Mouse (Mus musculus): ENCODE data around the gene Alpl. TPM values are rescaled to one million over a fixed set of nuclear protein-coding genes. Genes with fewer than 3 reads are reported as not detected.

The Alpl gene
- polyA plus RNA-seq, 1 experiment from 2014 or later, result 2.9 TPM

DNA sequence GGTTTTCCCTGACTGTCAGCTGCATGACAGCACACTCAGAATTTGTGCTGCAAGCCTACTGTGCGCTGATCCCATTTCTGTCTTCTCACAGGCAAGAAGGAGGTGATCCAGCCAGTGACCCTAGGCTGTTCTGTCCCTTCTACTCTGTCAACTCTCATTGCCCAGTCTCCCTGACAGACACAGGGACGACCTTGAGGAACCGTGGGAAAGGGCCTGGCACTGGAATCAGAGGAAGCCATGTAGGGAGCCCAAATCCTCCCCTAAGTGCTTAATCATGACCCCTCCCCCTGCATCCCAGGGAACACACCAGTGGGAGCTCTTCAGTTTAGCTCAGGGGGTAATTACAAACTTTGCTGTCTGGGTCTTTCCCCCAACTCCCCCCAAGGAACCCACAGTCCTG, 58.4 kb downstream of the Alpl start:
- WGBS, result 63% methylated on average over 3 of the region's 3 CpGs
- DNase-seq (ENCODE audit: low spot score) (no peak), ATAC-seq (ENCODE audit: insufficient number of reproducible peaks, low FRiP score, low TSS enrichment, low read depth) (no peak)
- no peaks in the 10 kb centered on the region for H3K27me3 ChIP-seq (ENCODE audit: control insufficient read depth, insufficient read depth, low read length)
- H3K9ac ChIP-seq (ENCODE audit: low read length), result no peak overlapping the region
- no peaks in the 10 kb centered on the region for H3K9me3 ChIP-seq (ENCODE audit: control insufficient read depth, low read length)
- H3K36me3 ChIP-seq (ENCODE audit: control insufficient read depth, insufficient read depth, low read length), result no peaks in the 10 kb centered on the region
- H3K27ac ChIP-seq (replicated peaks; ENCODE audit: low read depth, low read length), result no peak overlapping the region
- H3K4me3 ChIP-seq (ENCODE audit: low read depth, low read length), result no peak overlapping the region
- no peak overlapping the region for H3K4me2 ChIP-seq (ENCODE audit: low read depth, severe bottlenecking)
- peaks cover 6% of the 10 kb centered on the region; the same call in 1 of the 2 replicates for H3K4me1 ChIP-seq (ENCODE audit: control insufficient read depth, insufficient read depth, low read length)

DNA sequence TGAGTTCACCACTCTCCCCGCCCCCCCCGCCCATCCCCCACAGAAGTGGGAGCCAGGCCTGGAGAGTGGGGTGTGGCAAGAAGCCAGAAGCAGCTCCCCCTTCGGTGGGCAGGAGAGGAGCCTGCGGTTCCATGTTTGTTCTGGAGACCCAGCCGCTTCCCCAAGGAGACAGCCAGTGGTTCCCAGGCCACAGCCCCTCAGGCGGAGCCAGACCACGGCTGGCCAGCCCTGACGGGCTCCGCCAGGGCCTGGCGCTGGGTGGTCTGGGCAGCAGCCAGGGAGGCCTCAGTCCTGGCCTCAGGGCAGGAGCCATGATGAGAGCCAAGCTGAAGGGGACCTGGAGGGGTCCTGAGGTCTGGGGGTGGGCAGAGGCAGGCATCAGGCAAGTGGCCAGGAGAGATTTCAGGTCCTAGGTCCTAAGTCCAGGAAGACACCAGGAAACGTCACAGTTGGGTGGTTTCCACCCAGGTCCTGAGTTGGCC, 59.9 kb downstream of the Alpl start:
- peaks cover 6% of the 10 kb centered on the region; the same call in 1 of the 2 replicates for H3K4me1 ChIP-seq (ENCODE audit: control insufficient read depth, insufficient read depth, low read length)
- DNase-seq (ENCODE audit: low spot score), result no peak
- H3K36me3 ChIP-seq (ENCODE audit: control insufficient read depth, insufficient read depth, low read length), result no peaks in the 10 kb centered on the region
- 52% methylated on average over 11 of the region's 11 CpGs for WGBS
- no peak overlapping the region for H3K4me3 ChIP-seq (ENCODE audit: low read depth, low read length)
- H3K27ac ChIP-seq (replicated peaks; ENCODE audit: low read depth, low read length), result no peak overlapping the region
- H3K27me3 ChIP-seq (ENCODE audit: control insufficient read depth, insufficient read depth, low read length), result no peaks in the 10 kb centered on the region
- no peak for ATAC-seq (ENCODE audit: insufficient number of reproducible peaks, low FRiP score, low TSS enrichment, low read depth)
- H3K9me3 ChIP-seq (ENCODE audit: control insufficient read depth, low read length), result no peaks in the 10 kb centered on the region
- H3K4me2 ChIP-seq (ENCODE audit: low read depth, severe bottlenecking), result no peak overlapping the region
- H3K9ac ChIP-seq (ENCODE audit: low read length), result no peak overlapping the region

DNA sequence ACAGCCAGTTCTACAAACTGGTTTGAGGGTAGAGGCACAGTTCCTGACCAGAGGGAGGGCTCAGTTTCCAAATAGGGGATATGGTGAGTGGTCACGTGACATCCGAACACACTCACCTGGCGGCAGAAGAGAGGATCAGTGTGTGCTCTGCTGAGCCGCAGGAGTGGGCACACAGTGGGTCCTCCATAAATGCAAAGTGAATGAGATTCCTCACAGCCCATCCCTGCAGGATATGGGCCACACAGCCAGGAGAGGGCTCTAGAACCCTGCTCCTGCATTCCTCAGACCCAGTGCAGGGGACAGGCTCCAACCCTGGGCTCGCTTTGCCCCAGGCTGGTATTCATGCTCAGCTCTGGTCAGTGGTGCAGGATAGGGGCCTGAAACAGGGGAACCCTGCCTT, 62.7 kb downstream of the Alpl start:
- DNase-seq (ENCODE audit: low spot score) (no peak), ATAC-seq (ENCODE audit: insufficient number of reproducible peaks, low FRiP score, low TSS enrichment, low read depth) (no peak)
- H3K36me3 ChIP-seq (ENCODE audit: control insufficient read depth, insufficient read depth, low read length), result no peaks in the 10 kb centered on the region
- no peak overlapping the region for H3K4me2 ChIP-seq (ENCODE audit: low read depth, severe bottlenecking)
- no peak overlapping the region for H3K27ac ChIP-seq (replicated peaks; ENCODE audit: low read depth, low read length)
- H3K9ac ChIP-seq (ENCODE audit: low read length), result no peak overlapping the region
- 64% methylated on average over 5 of the region's 5 CpGs for WGBS
- H3K27me3 ChIP-seq (ENCODE audit: control insufficient read depth, insufficient read depth, low read length), result peaks cover 18% of the 10 kb centered on the region
- no peak overlapping the region for H3K4me3 ChIP-seq (ENCODE audit: low read depth, low read length)
- H3K4me1 ChIP-seq (ENCODE audit: control insufficient read depth, insufficient read depth, low read length), result peaks cover 10% of the 10 kb centered on the region
- no peaks in the 10 kb centered on the region for H3K9me3 ChIP-seq (ENCODE audit: control insufficient read depth, low read length)

DNA sequence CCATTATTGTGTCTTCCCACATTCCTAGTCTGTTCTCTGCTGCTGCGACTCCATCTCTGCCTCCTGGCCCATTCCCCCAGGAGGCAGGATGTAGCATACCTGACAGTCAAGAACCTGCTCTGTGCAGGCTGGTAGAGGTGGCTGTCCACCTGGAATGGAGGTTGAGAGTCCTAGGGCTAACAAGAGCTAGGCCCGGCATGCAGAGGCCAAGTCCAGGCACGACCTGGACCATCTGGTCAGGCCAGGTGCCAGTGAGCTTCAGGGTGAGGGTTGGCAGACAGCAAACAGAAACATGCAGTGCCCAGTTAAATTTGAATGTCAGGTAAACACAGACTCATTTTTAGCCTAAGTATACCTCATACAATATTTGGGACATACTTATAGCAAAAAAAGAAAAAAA, 63.2 kb downstream of the Alpl start:
- Histone ChIP-seq H3K4me3 (ENCODE audit: low read depth, low read length) (no peak overlapping the region), H3K9me3 (ENCODE audit: control insufficient read depth, low read length) (no peaks in the 10 kb centered on the region), H3K27me3 (ENCODE audit: control insufficient read depth, insufficient read depth, low read length) (peaks cover 23% of the 10 kb centered on the region), H3K4me1 (ENCODE audit: control insufficient read depth, insufficient read depth, low read length) (peaks cover 11% of the 10 kb centered on the region), H3K9ac (ENCODE audit: low read length) (no peak overlapping the region), H3K36me3 (ENCODE audit: control insufficient read depth, insufficient read depth, low read length) (no peaks in the 10 kb centered on the region), H3K27ac (replicated peaks; ENCODE audit: low read depth, low read length) (no peak overlapping the region), H3K4me2 (ENCODE audit: low read depth, severe bottlenecking) (no peak overlapping the region)
- ATAC-seq (ENCODE audit: insufficient number of reproducible peaks, low FRiP score, low TSS enrichment, low read depth) (no peak), DNase-seq (ENCODE audit: low spot score) (no peak)
- WGBS, result 85% methylated on average over 3 of the region's 3 CpGs

DNA sequence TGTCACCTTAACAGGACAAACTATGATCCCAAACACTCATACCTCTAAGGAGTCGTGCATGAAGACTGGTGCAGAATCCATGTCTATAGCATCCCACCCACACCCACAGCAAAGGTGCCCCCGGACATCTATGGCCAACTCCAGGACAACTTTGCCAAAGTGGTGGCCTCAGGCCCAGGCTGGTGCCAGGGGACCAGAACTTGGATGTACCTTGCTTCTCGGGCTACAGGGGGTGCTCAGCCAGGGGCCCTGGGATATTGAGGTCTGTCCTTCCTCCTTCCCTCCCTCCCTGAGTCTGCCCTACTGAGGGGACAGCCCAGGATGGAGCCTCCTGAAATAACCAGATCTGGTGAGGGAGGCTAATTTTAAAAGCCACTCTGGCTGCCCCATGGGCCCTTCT, 63.8 kb downstream of the Alpl start:
- H3K27me3 ChIP-seq (ENCODE audit: control insufficient read depth, insufficient read depth, low read length), result peaks cover 23% of the 10 kb centered on the region
- WGBS, result 68% methylated on average over 3 of the region's 3 CpGs
- H3K4me1 ChIP-seq (ENCODE audit: control insufficient read depth, insufficient read depth, low read length), result peaks cover 15% of the 10 kb centered on the region

DNA sequence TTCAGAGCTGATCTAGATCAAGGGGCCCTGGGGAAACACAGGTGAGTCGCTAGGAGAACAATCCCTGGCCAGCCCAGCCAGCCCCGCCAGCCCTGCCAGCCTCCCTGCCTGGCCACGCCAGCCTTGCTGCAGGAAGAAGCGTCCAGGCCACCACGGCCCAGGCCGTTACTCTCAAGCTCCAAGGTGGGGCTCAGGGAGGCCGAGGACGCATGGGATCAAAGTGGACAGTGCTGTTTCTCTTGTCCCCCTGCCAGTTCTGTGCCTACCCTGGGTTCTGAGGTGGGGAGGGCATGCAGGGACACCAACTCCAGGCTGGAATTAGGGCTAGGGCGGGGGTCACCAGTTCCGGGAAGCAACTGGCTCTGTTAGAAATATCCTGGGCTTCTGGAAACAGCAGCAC, 64.3 kb downstream of the Alpl start:
- H3K9ac ChIP-seq (ENCODE audit: low read length), result no peak overlapping the region
- peaks cover 18% of the 10 kb centered on the region for H3K4me1 ChIP-seq (ENCODE audit: control insufficient read depth, insufficient read depth, low read length)
- H3K9me3 ChIP-seq (ENCODE audit: control insufficient read depth, low read length), result no peaks in the 10 kb centered on the region
- H3K27me3 ChIP-seq (ENCODE audit: control insufficient read depth, insufficient read depth, low read length), result peaks cover 23% of the 10 kb centered on the region
- H3K4me3 ChIP-seq (ENCODE audit: low read depth, low read length), result no peak overlapping the region
- DNase-seq (ENCODE audit: low spot score) (no peak), ATAC-seq (ENCODE audit: insufficient number of reproducible peaks, low FRiP score, low TSS enrichment, low read depth) (no peak)
- 68% methylated on average over 10 of the region's 10 CpGs for WGBS
- H3K27ac ChIP-seq (replicated peaks; ENCODE audit: low read depth, low read length), result no peak overlapping the region
- no peak overlapping the region for H3K4me2 ChIP-seq (ENCODE audit: low read depth, severe bottlenecking)
- no peaks in the 10 kb centered on the region for H3K36me3 ChIP-seq (ENCODE audit: control insufficient read depth, insufficient read depth, low read length)

More for the DNA sequence above, 63.8 kb downstream of the Alpl start:
- Histone ChIP-seq H3K27ac (replicated peaks; ENCODE audit: low read depth, low read length) (no peak overlapping the region), H3K4me3 (ENCODE audit: low read depth, low read length) (no peak overlapping the region), H3K9ac (ENCODE audit: low read length) (no peak overlapping the region), H3K4me2 (ENCODE audit: low read depth, severe bottlenecking) (no peak overlapping the region), H3K9me3 (ENCODE audit: control insufficient read depth, low read length) (no peaks in the 10 kb centered on the region), H3K36me3 (ENCODE audit: control insufficient read depth, insufficient read depth, low read length) (no peaks in the 10 kb centered on the region)
- ATAC-seq (ENCODE audit: insufficient number of reproducible peaks, low FRiP score, low TSS enrichment, low read depth) (no peak), DNase-seq (ENCODE audit: low spot score) (no peak)

DNA sequence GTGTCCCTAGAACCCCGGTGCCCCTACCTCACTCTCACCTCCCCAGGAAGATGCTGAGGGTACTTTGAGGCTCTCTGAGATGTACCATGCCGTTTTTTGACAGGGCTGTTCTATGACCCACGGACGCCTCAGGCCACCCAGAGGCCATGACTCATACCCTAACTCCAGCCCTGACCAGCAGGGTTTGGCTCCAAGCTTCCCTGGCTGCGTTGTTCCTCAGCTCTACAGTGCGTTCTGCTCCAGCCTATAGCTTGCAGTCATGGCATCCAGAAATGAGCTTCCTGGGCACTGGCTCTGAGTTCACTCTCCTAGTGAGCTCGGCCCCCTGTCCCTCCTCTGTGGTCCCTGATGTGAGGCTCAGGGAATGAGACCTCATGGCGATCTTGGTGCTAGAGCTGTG, 65.4 kb downstream of the Alpl start:
- Histone ChIP-seq H3K4me3 (ENCODE audit: low read depth, low read length) (no peak overlapping the region), H3K4me1 (ENCODE audit: control insufficient read depth, insufficient read depth, low read length) (peaks cover 16% of the 10 kb centered on the region), H3K9ac (ENCODE audit: low read length) (no peak overlapping the region), H3K27me3 (ENCODE audit: control insufficient read depth, insufficient read depth, low read length) (peaks cover 23% of the 10 kb centered on the region), H3K4me2 (ENCODE audit: low read depth, severe bottlenecking) (no peak overlapping the region), H3K36me3 (ENCODE audit: control insufficient read depth, insufficient read depth, low read length) (no peaks in the 10 kb centered on the region), H3K27ac (replicated peaks; ENCODE audit: low read depth, low read length) (no peak overlapping the region), H3K9me3 (ENCODE audit: control insufficient read depth, low read length) (no peaks in the 10 kb centered on the region)
- 77% methylated on average over 8 of the region's 8 CpGs for WGBS
- ATAC-seq (ENCODE audit: insufficient number of reproducible peaks, low FRiP score, low TSS enrichment, low read depth) (no peak), DNase-seq (ENCODE audit: low spot score) (no peak)

DNA sequence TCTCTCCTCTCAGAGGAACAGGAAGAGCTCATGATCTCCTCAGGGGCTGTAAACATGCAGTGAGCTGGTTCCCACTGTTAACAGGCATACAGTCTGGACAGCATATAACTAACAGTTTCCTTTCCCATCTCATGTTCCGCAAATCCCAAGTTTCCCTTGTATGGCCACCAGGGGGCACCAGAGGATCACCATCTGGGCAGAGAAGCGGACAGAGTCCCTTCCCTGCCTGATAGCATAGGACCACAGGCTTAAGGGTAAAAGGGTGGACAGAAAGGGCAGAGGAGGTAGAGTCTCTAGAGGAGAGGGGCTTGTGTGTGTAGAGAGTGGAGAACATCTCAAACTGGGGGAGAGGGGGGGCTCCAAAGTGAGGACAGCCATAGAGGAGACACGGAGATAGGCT, 66.0 kb downstream of the Alpl start:
- no peak overlapping the region for H3K4me2 ChIP-seq (ENCODE audit: low read depth, severe bottlenecking)
- peaks cover 16% of the 10 kb centered on the region for H3K4me1 ChIP-seq (ENCODE audit: control insufficient read depth, insufficient read depth, low read length)
- no peak overlapping the region for H3K4me3 ChIP-seq (ENCODE audit: low read depth, low read length)
- H3K9me3 ChIP-seq (ENCODE audit: control insufficient read depth, low read length), result no peaks in the 10 kb centered on the region
- H3K9ac ChIP-seq (ENCODE audit: low read length), result no peak overlapping the region
- ATAC-seq (ENCODE audit: insufficient number of reproducible peaks, low FRiP score, low TSS enrichment, low read depth) (no peak), DNase-seq (ENCODE audit: low spot score) (peak; percentile 96)
- peaks cover 23% of the 10 kb centered on the region for H3K27me3 ChIP-seq (ENCODE audit: control insufficient read depth, insufficient read depth, low read length)
- H3K27ac ChIP-seq (replicated peaks; ENCODE audit: low read depth, low read length), result no peak overlapping the region
- no peaks in the 10 kb centered on the region for H3K36me3 ChIP-seq (ENCODE audit: control insufficient read depth, insufficient read depth, low read length)
- 16% methylated on average over 3 of the region's 3 CpGs for WGBS

DNA sequence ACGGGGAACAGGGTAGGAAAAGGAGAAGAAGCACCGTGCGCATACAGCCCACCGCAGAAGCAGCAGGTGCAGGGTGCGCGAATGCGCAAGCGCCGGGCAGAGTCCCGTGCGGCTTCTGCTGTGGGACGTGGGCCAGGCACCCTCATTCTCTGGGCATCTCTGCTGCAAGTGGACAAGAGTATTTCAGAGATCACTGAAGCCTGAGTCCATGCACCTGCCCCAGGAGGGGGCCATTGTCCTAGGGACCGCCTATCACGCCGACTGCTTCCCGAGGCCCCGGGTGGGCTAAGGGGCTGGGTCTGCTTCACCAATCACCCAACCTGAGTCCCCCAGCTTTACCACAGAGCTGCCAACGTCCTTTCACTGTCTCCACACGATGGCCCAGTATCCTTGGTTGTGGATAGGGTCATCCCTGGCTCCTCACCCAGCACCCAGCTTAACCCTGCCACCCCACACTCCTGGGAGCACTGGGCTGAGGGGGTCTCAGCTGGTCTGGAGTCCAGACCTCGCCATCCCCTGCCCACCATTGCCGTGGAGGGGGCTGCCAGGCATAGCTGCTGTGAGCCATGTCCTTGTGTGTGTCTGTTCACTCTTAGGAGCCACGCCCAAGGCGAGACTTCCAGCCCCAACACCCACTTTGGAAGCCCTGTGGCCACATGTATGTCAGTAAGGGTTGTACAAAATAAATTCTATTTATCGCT, 66.9 kb downstream of the Alpl start:
- ATAC-seq (ENCODE audit: insufficient number of reproducible peaks, low FRiP score, low TSS enrichment, low read depth), result no peak
- Histone ChIP-seq H3K27me3 (ENCODE audit: control insufficient read depth, insufficient read depth, low read length) (peaks cover 23% of the 10 kb centered on the region), H3K9ac (ENCODE audit: low read length) (no peak overlapping the region; the same call in 1 of the 2 replicates), H3K4me3 (ENCODE audit: low read depth, low read length) (no peak overlapping the region), H3K4me2 (ENCODE audit: low read depth, severe bottlenecking) (peak overlapping the region; percentile 15), H3K27ac (replicated peaks; ENCODE audit: low read depth, low read length) (no peak overlapping the region), H3K9me3 (ENCODE audit: control insufficient read depth, low read length) (no peaks in the 10 kb centered on the region), H3K4me1 (ENCODE audit: control insufficient read depth, insufficient read depth, low read length) (peaks cover 19% of the 10 kb centered on the region), H3K36me3 (ENCODE audit: control insufficient read depth, insufficient read depth, low read length) (no peaks in the 10 kb centered on the region)
- DNase-seq (ENCODE audit: low spot score), result no peak
- 22% methylated on average over 24 of the region's 24 CpGs for WGBS
